In genomic region chr17:78618164-78618693, GRCm38 (mm10) we compare ENCODE assay signal across 15 mouse cellular contexts.
"Had no signal": no experiment of that assay in that cellular context is flagged by ENCODE, and none has a peak within 500 bp of the region (broad histone marks: within the 10 kb centered on the region; RNA-seq: fewer than 3 reads in every experiment).

No protein-coding gene starts in this region.

- H3K9me3 ChIP-seq: intestine, embryonic 15.5 days; limb, embryonic 12.5 days; liver, embryonic 13.5 days; lung, embryonic 15.5 days; megakaryocyte, embryonic 14.5 days; midbrain, embryonic 15.5 days; neural tube, embryonic 12.5 days had no signal

- H3K27me3 ChIP-seq: intestine, embryonic 15.5 days; limb, embryonic 12.5 days; liver, embryonic 13.5 days; lung, embryonic 15.5 days; midbrain, embryonic 15.5 days; neural tube, embryonic 12.5 days had no signal

- ATAC-seq: intestine, embryonic 15.5 days; liver, postnatal 0 days; midbrain, embryonic 15.5 days had no signal

- DNase-seq: kidney, adult 2 months; liver; liver, embryonic 13.5 days; liver, postnatal 0 days; lung, postnatal 14 days; thymus, postnatal 4 days had no signal

- H3K9ac ChIP-seq: intestine, embryonic 15.5 days; limb, embryonic 12.5 days; liver, embryonic 13.5 days; liver, postnatal 0 days; lung, embryonic 15.5 days; midbrain, embryonic 15.5 days; neural tube, embryonic 12.5 days had no signal

- H3K4me2 ChIP-seq: intestine, embryonic 15.5 days; limb, embryonic 12.5 days; liver, embryonic 13.5 days; lung, embryonic 15.5 days; midbrain, embryonic 11.5 days; midbrain, embryonic 15.5 days; neural tube, embryonic 12.5 days had no signal

- H3K27ac ChIP-seq: intestine, embryonic 15.5 days; limb, embryonic 12.5 days; liver, embryonic 13.5 days; lung, embryonic 15.5 days; macrophage; midbrain, embryonic 15.5 days; neural tube, embryonic 12.5 days; stomach, postnatal 0 days had no signal

- H3K36me3 ChIP-seq: intestine, embryonic 15.5 days; limb, embryonic 12.5 days; liver, embryonic 13.5 days; lung, embryonic 15.5 days; midbrain, embryonic 15.5 days had no signal

- H3K4me3 ChIP-seq: intestine, embryonic 15.5 days; limb, embryonic 12.5 days; liver, embryonic 13.5 days; lung, embryonic 15.5 days; megakaryocyte, embryonic 14.5 days; midbrain, embryonic 15.5 days; neural tube, embryonic 12.5 days had no signal

- H3K4me1 ChIP-seq: intestine, embryonic 15.5 days; limb, embryonic 12.5 days; liver, embryonic 13.5 days; lung, embryonic 15.5 days; megakaryocyte, embryonic 14.5 days; midbrain, embryonic 15.5 days; neural tube, embryonic 12.5 days had no signal
